Mouse (Mus musculus): ENCODE measurements around the gene Nabp2. TPM values are rescaled to one million over a fixed set of nuclear protein-coding genes. Genes with fewer than 3 reads are reported as not detected.

Gene Nabp2
- total and polyA plus RNA-seq, 3 experiments, result 40.3 to 123 (median 43.7) TPM

- TF ChIP-seq ETS1 (conservative IDR thresholded peaks at IDR 0.05; ENCODE audit: low read depth, low read length) (0 out of 2 replicates have a peak, but pooled peaks have one; percentile 23), ZNF384 (IDR thresholded peaks at IDR 0.05; ENCODE audit: low read depth, low read length) (peak; percentile 82), SMC3 (IDR thresholded peaks at IDR 0.05; ENCODE audit: low read depth, low read length) (peak; percentile 47), NRF1 (IDR thresholded peaks at IDR 0.05; ENCODE audit: low read depth, low read length) (no peak), USF1 (IDR thresholded peaks at IDR 0.05; ENCODE audit: low read depth, low read length) (peak; percentile 35), HCFC1 (IDR thresholded peaks at IDR 0.05; ENCODE audit: low read depth, low read length) (peak; percentile 81), UBTF (IDR thresholded peaks at IDR 0.05; ENCODE audit: low read depth, low read length) (no peak), MAFK (IDR thresholded peaks at IDR 0.05; ENCODE audit: insufficient replicate concordance, low read length) (no peak), CHD1 (IDR thresholded peaks at IDR 0.05; ENCODE audit: low read depth, low read length) (no peak), KAT2A (IDR thresholded peaks at IDR 0.05; ENCODE audit: insufficient replicate concordance, low read length) (peak; percentile 79; the same call in 1 of the 2 replicates), POLR2A (IDR thresholded peaks at IDR 0.05; ENCODE audit: low read depth, low read length) (peak; percentile 64; the same call in 1 of the 2 replicates), TBP (conservative IDR thresholded peaks at IDR 0.05; ENCODE audit: low read depth, low read length) (peak; percentile 64; the same call in 1 of the 2 replicates), MAX (IDR thresholded peaks at IDR 0.05; ENCODE audit: low read length) (peak; percentile 63; the same call in 1 of the 2 replicates), MYC (IDR thresholded peaks at IDR 0.05; ENCODE audit: low read depth, low read length) (peak; percentile 63; the same call in 1 of the 2 replicates), E2F4 (IDR thresholded peaks at IDR 0.05; ENCODE audit: insufficient replicate concordance, low read depth, low read length) (peak; percentile 85; the same call in 1 of the 2 replicates), MEF2A (IDR thresholded peaks at IDR 0.05; ENCODE audit: borderline replicate concordance, low read depth, low read length) (peak; percentile 62; the same call in 1 of the 2 replicates), EP300 (IDR thresholded peaks at IDR 0.05; ENCODE audit: low read length) (no peak)
These were observed 1.4 kb downstream of the Nabp2 start (continued) for GRCm38 (mm10) chr10:128409692-128410559.

- Histone ChIP-seq H3K27me3 (replicated peaks) (no peaks in the 10 kb centered on the region), H3K9me3 (replicated peaks; ENCODE audit: low read length) (no peaks in the 10 kb centered on the region), H3K36me3 (replicated peaks in 1 of 2; ENCODE audit: control insufficient read depth in 1 of 2, insufficient read depth in 1 of 2, low read length in 1 of 2) (peaks cover 19 to 41% of the 10 kb centered on the region in 2 experiments), H3K79me2 (replicated peaks; ENCODE audit: control insufficient read depth, extremely low read depth, insufficient read depth, poor library complexity, severe bottlenecking) (peaks cover 13% of the 10 kb centered on the region), H3K4me1 (ENCODE audit: control insufficient read depth in 1 of 2, insufficient read depth in 2 of 2) (peaks cover 8 to 28% of the 10 kb centered on the region in 2 experiments; a peak in 3 of 4 replicates), H3K27ac (ENCODE audit: insufficient read depth, low read depth) (no peak overlapping the region), H3K9ac (ENCODE audit: insufficient read depth, low read depth) (peak overlapping the region; percentile 84), H3K4me2 (ENCODE audit: insufficient read depth, low read depth, poor library complexity, severe bottlenecking) (peak overlapping the region; percentile 3; the same call in 1 of the 2 replicates), H3K4me3 (replicated peaks in 1 of 3; ENCODE audit: low read depth in 2 of 3, low read length in 2 of 3, poor library complexity in 1 of 3) (peak overlapping the region; percentile 64 to 92 (median 90))
- dilution Hi-C loops (cut with MboI; ENCODE audit: extremely low pct_ligation_motif_present, extremely low pct_unique_long_range_greater_than_20kb, low sequenced_read_pairs) (no loop called here), in situ Hi-C loops (cut with MboI; ENCODE audit: low pct_ligation_motif_present, low pct_unique_long_range_greater_than_20kb, low sequenced_read_pairs) (no loop called here)
- peak; percentile 40 for DNase-seq (ENCODE audit: extremely low read depth)
- TF ChIP-seq HCFC1 (IDR thresholded peaks at IDR 0.05; ENCODE audit: low read depth, low read length) (no peak), MXI1 (IDR thresholded peaks at IDR 0.05; ENCODE audit: low read depth, low read length) (peak; percentile 94), ZNF384 (IDR thresholded peaks at IDR 0.05; ENCODE audit: low read depth, low read length) (no peak), ELF1 (IDR thresholded peaks at IDR 0.05; ENCODE audit: low read depth, low read length) (no peak), ETS1 (conservative IDR thresholded peaks at IDR 0.05; ENCODE audit: low read depth, low read length) (no peak), POLR2AphosphoS2 (IDR thresholded peaks at IDR 0.05; ENCODE audit: low read depth, low read length) (peak; percentile 8; the same call in 1 of the 2 replicates), MAZ (IDR thresholded peaks at IDR 0.05; ENCODE audit: low read depth, low read length) (no peak), BHLHE40 (IDR thresholded peaks at IDR 0.05; ENCODE audit: low read depth, low read length) (no peak), NELFE (IDR thresholded peaks at IDR 0.05; ENCODE audit: low read depth, low read length) (no peak), NRF1 (IDR thresholded peaks at IDR 0.05; ENCODE audit: low read depth, low read length) (peak; percentile 77), RAD21 (IDR thresholded peaks at IDR 0.05; ENCODE audit: low read depth, low read length) (no peak), GABPA (IDR thresholded peaks at IDR 0.05; ENCODE audit: insufficient replicate concordance, low read depth, low read length) (no peak), USF1 (IDR thresholded peaks at IDR 0.05; ENCODE audit: low read depth, low read length) (no peak), E2F4 (IDR thresholded peaks at IDR 0.05; ENCODE audit: insufficient replicate concordance, low read depth, low read length) (no peak), JUND (conservative IDR thresholded peaks at IDR 0.05; ENCODE audit: low read depth, low read length) (no peak), MAFK (IDR thresholded peaks at IDR 0.05; ENCODE audit: insufficient replicate concordance, low read length) (no peak), KAT2A (IDR thresholded peaks at IDR 0.05; ENCODE audit: insufficient replicate concordance, low read length) (no peak), TBP (conservative IDR thresholded peaks at IDR 0.05; ENCODE audit: low read depth, low read length) (no peak), USF2 (conservative IDR thresholded peaks at IDR 0.05; ENCODE audit: low read depth, low read length) (no peak), JUN (IDR thresholded peaks at IDR 0.05; ENCODE audit: insufficient read depth, low read depth, low read length) (no peak), ZMIZ1 (IDR thresholded peaks at IDR 0.05; ENCODE audit: low read depth, low read length) (no peak), MEF2A (IDR thresholded peaks at IDR 0.05; ENCODE audit: borderline replicate concordance, low read depth, low read length) (no peak), MYC (IDR thresholded peaks at IDR 0.05; ENCODE audit: low read depth, low read length) (peak; percentile 62)
These were observed 2.4 kb downstream of the Nabp2 start for GRCm38 (mm10) chr10:128408591-128409535.
